Mouse (Mus musculus) megakaryocyte, embryonic 14.5 days (primary cell): Measurements from ENCODE around the gene Iars. TPM values are rescaled to one million over a fixed set of nuclear protein-coding genes. Genes with fewer than 3 reads are reported as not detected.

ENCODE experiments used
- H3K27me3 ChIP-seq: replicated peaks from 2 replicates; pipeline ENCODE3; 2012; ENCODE audit warnings: inconsistent platforms
- H3K36me3 ChIP-seq: replicated peaks from 2 replicates; pipeline ENCODE3; 2012; ENCODE audit warnings: low read length, inconsistent platforms, mixed read lengths
- H3K4me1 ChIP-seq: 2 replicates; pipeline ENCODE4 v1.6.1; 2012; ENCODE audit warnings: inconsistent platforms
- H3K4me3 ChIP-seq: replicated peaks from 2 replicates; pipeline ENCODE3; 2012; ENCODE audit warnings: moderate library complexity, mild to moderate bottlenecking, inconsistent platforms
- H3K9me3 ChIP-seq: 2 replicates; pipeline ENCODE4 v1.6.1; 2012; ENCODE audit warnings: inconsistent platforms
- FLI1 ChIP-seq: IDR thresholded peaks from 2 replicates; pipeline ENCODE4 v1.6.1; 2012; ENCODE audit warnings: low read length, inconsistent platforms, mixed read lengths
- GATA1 ChIP-seq: IDR thresholded peaks from 3 replicates; pipeline ENCODE4 v1.6.1; 2012; ENCODE audit warnings: mixed read lengths, low read length, inconsistent platforms, borderline replicate concordance
- polyA plus RNA-seq: library from polyadenylated mRNA; stranded (reverse); fragments of >175 nt; gene quantifications from 2 replicates; pipeline ENCODE4 v1.2.3, GENCODE M21; 2012; ENCODE audit warnings: low replicate concordance; ENCODE audit not compliant: insufficient read depth

Gene Iars
- polyA plus RNA-seq, 1 experiment, result 23.6 TPM

GRCm38 (mm10) chr13:49712047-49712721 is 30.3 kb downstream of the Iars start:
- H3K36me3 ChIP-seq, result peaks cover 99% of the 10 kb centered on the region
- TF ChIP-seq GATA1, result no peak
- no peak for TF ChIP-seq FLI1
- no peak overlapping the region for H3K4me3 ChIP-seq

GRCm38 (mm10) chr13:49719310-49719709 is 37.4 kb downstream of the Iars start:
- H3K36me3 ChIP-seq, result peaks cover 98% of the 10 kb centered on the region
- no peaks in the 10 kb centered on the region for H3K9me3 ChIP-seq
- no peak overlapping the region for H3K4me3 ChIP-seq
- no peak for TF ChIP-seq FLI1
- H3K27me3 ChIP-seq, result no peaks in the 10 kb centered on the region
- H3K4me1 ChIP-seq, result peaks cover 26% of the 10 kb centered on the region

More at GRCm38 (mm10) chr13:49712047-49712721, 30.3 kb downstream of the Iars start:
- no peaks in the 10 kb centered on the region for H3K27me3 ChIP-seq
- H3K9me3 ChIP-seq, result no peaks in the 10 kb centered on the region
- peaks cover 6% of the 10 kb centered on the region; the same call in 1 of the 2 replicates for H3K4me1 ChIP-seq

- TF ChIP-seq FLI1 (no peak), GATA1 (no peak)
- Histone ChIP-seq H3K4me3 (no peak overlapping the region), H3K4me1 (peaks cover 3% of the 10 kb centered on the region; the same call in 1 of the 2 replicates), H3K9me3 (no peaks in the 10 kb centered on the region), H3K36me3 (peaks cover 51% of the 10 kb centered on the region), H3K27me3 (no peaks in the 10 kb centered on the region)
Measured at GRCm38 (mm10) chr13:49736430-49736829, 54.5 kb downstream of the Iars start.

- Histone ChIP-seq H3K4me1 (peaks cover 3% of the 10 kb centered on the region; the same call in 1 of the 2 replicates), H3K36me3 (peaks cover 35% of the 10 kb centered on the region), H3K27me3 (no peaks in the 10 kb centered on the region), H3K4me3 (no peak overlapping the region), H3K9me3 (no peaks in the 10 kb centered on the region)
- TF ChIP-seq FLI1 (no peak), GATA1 (no peak)
Measured at GRCm38 (mm10) chr13:49738011-49738410, 56.1 kb downstream of the Iars start.

GRCm38 (mm10) chr13:49741285-49742040 is 59.6 kb downstream of the Iars start:
- no peak for TF ChIP-seq FLI1
- no peak for TF ChIP-seq GATA1
- Histone ChIP-seq H3K9me3 (peaks cover 9% of the 10 kb centered on the region), H3K36me3 (peaks cover under 1% of the 10 kb centered on the region), H3K4me3 (no peak overlapping the region), H3K27me3 (no peaks in the 10 kb centered on the region), H3K4me1 (no peaks in the 10 kb centered on the region)

GRCm38 (mm10) chr13:49756591-49756990 is 74.7 kb downstream of the Iars start:
- Histone ChIP-seq H3K4me3 (no peak overlapping the region), H3K4me1 (peaks cover 16% of the 10 kb centered on the region; the same call in 1 of the 2 replicates), H3K9me3 (peaks cover 5% of the 10 kb centered on the region; the same call in 1 of the 2 replicates), H3K36me3 (no peaks in the 10 kb centered on the region), H3K27me3 (peaks cover 12% of the 10 kb centered on the region)
- TF ChIP-seq GATA1, result no peak
- TF ChIP-seq FLI1, result no peak

GRCm38 (mm10) chr13:49757966-49758365 is 76.1 kb downstream of the Iars start:
- peaks cover 10% of the 10 kb centered on the region for H3K27me3 ChIP-seq
- no peak overlapping the region for H3K4me3 ChIP-seq
- H3K4me1 ChIP-seq, result peaks cover 16% of the 10 kb centered on the region; the same call in 1 of the 2 replicates
- H3K36me3 ChIP-seq, result no peaks in the 10 kb centered on the region
- H3K9me3 ChIP-seq, result peaks cover 17% of the 10 kb centered on the region
- TF ChIP-seq GATA1, result no peak
- no peak for TF ChIP-seq FLI1

GRCm38 (mm10) chr13:49760675-49761074 is 78.8 kb downstream of the Iars start:
- H3K4me3 ChIP-seq, result no peak overlapping the region
- TF ChIP-seq FLI1 (no peak), GATA1 (no peak)
- H3K27me3 ChIP-seq, result peaks cover 15% of the 10 kb centered on the region
- H3K4me1 ChIP-seq, result peaks cover 16% of the 10 kb centered on the region; the same call in 1 of the 2 replicates
- peaks cover 27% of the 10 kb centered on the region for H3K9me3 ChIP-seq
- no peaks in the 10 kb centered on the region for H3K36me3 ChIP-seq

- H3K27me3 ChIP-seq, result peaks cover 16% of the 10 kb centered on the region
- peaks cover 20% of the 10 kb centered on the region for H3K4me1 ChIP-seq
- H3K36me3 ChIP-seq, result no peaks in the 10 kb centered on the region
- peaks cover 27% of the 10 kb centered on the region for H3K9me3 ChIP-seq
- TF ChIP-seq GATA1 (no peak), FLI1 (no peak)
- H3K4me3 ChIP-seq, result no peak overlapping the region
Measured at GRCm38 (mm10) chr13:49762208-49762607, 80.3 kb downstream of the Iars start.

- peaks cover 31% of the 10 kb centered on the region for H3K4me1 ChIP-seq
- H3K27me3 ChIP-seq, result peaks cover 26% of the 10 kb centered on the region
- peaks cover 27% of the 10 kb centered on the region for H3K9me3 ChIP-seq
- no peak overlapping the region for H3K4me3 ChIP-seq
- no peaks in the 10 kb centered on the region for H3K36me3 ChIP-seq
- TF ChIP-seq GATA1, result no peak
- TF ChIP-seq FLI1, result no peak
Measured at GRCm38 (mm10) chr13:49765306-49765705, 83.4 kb downstream of the Iars start.
